Mouse (Mus musculus) CH12.LX (cell line): Measurements from ENCODE around the gene Hist1h2af.

ENCODE experiments used
- CHD2 ChIP-seq: IDR thresholded peaks from 2 replicates; pipeline ENCODE4 v1.6.1; 2011; ENCODE audit warnings: low read length, improper control_type of control experiment
- CTCF ChIP-seq, 2 experiments: IDR thresholded peaks in 1 of 2; conservative IDR thresholded peaks in 1 of 2; 2 replicates each; pipeline ENCODE4 v1.5.1; 2011 to 2012; ENCODE audit warnings: low read depth in 2 of 2, low read length in 2 of 2, improper control_type of control experiment in 1 of 2, inconsistent platforms in 1 of 2, mild to moderate bottlenecking in 1 of 2, moderate library complexity in 1 of 2
- ETS1 ChIP-seq: conservative IDR thresholded peaks from 2 replicates; pipeline ENCODE4 v1.6.1; 2012; ENCODE audit warnings: low read depth, mild to moderate bottlenecking, inconsistent platforms, low read length, improper control_type of control experiment, moderate library complexity
- POLR2A ChIP-seq: IDR thresholded peaks from 2 replicates; pipeline ENCODE4 v1.6.1; 2011; ENCODE audit warnings: low read depth, mild to moderate bottlenecking, improper control_type of control experiment, low read length
- POLR2AphosphoS2 ChIP-seq: IDR thresholded peaks from 2 replicates; pipeline ENCODE4 v1.6.1; 2011; ENCODE audit warnings: low read depth, low read length, improper control_type of control experiment
- RCOR1 ChIP-seq: conservative IDR thresholded peaks from 2 replicates; pipeline ENCODE4 v1.6.1; 2012; ENCODE audit warnings: low read depth, mild to moderate bottlenecking, inconsistent platforms, low read length, improper control_type of control experiment
- ZC3H11A ChIP-seq: IDR thresholded peaks from 2 replicates; pipeline ENCODE4 v1.6.1; 2012; ENCODE audit warnings: low read depth, mild to moderate bottlenecking, inconsistent platforms, low read length, improper control_type of control experiment

DNA sequence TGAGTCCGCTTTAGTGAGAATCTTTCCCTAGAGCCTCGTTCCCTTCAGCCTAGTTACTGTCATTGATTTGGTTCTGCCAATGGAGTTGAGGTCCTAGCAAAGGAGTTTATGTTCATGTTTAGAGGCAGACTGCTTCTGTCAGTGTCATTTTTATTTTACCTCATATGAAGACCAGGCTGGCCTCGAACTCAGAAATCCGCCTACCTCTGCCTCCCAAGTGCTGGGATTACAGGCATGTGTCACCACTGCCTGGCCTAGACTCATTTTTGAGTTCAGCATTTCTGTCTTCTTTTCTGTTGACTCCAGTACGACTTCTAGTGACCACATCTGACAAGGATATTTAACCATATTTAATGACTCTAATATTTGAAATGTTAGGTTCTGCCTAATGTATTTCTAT lies 18.4 kb upstream of the Hist1h2af start:
- no peak for TF ChIP-seq POLR2AphosphoS2
- no peak for TF ChIP-seq CTCF (conservative IDR thresholded peaks at IDR 0.05 in 1 of 2, IDR thresholded peaks at IDR 0.05 in 1 of 2; ENCODE audit: low read depth in 2 of 2, low read length in 2 of 2)
- TF ChIP-seq POLR2A, result no peak
- no peak for TF ChIP-seq CHD2
- TF ChIP-seq ZC3H11A, result no peak
- no peak for TF ChIP-seq ETS1
- no peak for TF ChIP-seq RCOR1
